Mouse (Mus musculus) T-cell, adult 2 months (primary cell): Measurements from ENCODE around the gene Zfand4.

Experiments
- DNase-seq: peaks from one replicate; pipeline ENCODE4 v3.0.0; 2022; ENCODE audit warnings: low spot score

Gene Zfand4

GRCm38 (mm10) chr6:116374136-116374535 lies 110.1 kb downstream of the Zfand4 start:
- no peak for DNase-seq

DNA sequence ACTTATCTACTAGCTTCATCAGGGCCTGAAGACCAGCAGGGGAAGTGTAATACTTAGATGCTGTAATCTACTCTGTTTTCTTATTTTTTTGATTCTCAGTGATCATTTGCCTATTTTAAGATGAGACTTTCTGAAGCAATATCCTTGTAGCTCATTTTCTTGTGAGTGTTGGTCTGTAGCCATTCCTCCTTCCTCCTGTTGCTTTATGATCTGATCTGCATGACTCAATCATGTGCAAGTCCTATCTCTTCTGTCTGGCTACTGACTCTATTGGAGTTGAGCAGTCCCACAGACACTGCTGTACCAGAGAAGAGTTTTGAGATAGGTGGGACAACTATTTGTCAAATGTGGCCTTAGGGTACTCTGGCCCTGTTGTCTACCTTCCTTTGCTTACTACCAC lies 110.6 kb downstream of the Zfand4 start:
- no peak for DNase-seq

DNA sequence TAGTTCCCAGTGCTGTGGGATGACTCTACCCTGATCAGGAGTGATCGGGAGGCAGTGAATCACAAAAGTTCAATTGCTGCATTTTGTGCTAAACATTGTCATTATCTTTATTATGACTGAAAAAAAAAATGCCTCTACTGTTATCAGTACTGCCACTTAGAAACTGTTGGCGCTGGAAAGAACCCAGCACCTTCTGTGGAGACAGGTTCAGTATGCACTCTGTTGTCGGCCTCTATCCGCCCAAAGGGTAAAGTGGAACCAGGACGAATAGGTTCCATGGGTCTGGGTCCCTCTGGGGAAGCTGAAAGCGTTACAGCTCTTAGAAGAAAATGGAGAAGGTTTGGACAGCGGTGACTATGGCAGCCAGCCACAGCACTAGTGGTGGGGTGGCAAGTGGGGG lies 114.9 kb downstream of the Zfand4 start:
- no peak for DNase-seq
